Mouse (Mus musculus): Measurements from ENCODE around the gene Dab1. TPM values are rescaled to one million over a fixed set of nuclear protein-coding genes. Genes with fewer than 3 reads are reported as not detected.

Gene Dab1
- total RNA-seq, 2 experiments from 2014 or later, result 0.49 to 0.86 TPM

DNA sequence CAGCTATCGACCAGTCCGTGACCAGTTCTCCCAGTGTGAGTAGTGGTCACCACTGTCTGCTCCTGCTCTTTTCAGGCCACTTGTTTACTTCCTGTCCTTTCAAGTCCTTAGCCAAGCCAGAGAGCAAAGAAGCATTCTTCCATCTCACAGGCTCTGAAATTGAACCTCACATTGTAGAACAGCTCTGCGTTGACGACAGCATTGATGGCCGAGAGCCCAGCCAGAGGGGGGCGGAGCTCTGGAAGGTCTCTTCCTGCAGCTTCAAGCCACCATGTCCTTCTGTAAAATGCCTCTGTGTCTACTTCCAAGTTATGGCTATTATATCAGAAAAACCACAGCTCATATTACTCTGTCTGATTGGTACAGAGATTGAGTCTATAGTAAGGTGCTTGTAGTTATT is 1127.3 kb downstream of the Dab1 start:
- peak; percentile 15 to 17 for DNase-seq

DNA sequence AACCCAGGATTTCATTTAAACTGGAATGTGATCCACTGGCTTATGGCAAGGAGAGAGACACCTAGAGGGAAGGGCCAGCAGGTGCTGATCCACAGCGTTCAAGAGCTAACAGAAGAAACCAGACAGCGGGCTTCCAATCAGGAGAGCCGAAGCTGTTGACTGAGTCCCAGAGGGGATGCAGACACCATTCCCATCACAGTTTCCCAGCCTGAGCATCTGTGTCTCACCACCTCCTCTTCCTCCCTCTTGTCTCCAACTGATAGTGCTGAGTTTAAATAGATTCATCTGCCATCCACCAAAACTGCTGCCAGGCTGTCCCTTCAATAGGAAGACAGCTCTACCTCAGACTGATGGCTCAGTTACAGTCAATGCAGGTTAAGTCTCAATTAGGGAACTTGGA is 1134.9 kb downstream of the Dab1 start:
- DNase-seq, result no peak

DNA sequence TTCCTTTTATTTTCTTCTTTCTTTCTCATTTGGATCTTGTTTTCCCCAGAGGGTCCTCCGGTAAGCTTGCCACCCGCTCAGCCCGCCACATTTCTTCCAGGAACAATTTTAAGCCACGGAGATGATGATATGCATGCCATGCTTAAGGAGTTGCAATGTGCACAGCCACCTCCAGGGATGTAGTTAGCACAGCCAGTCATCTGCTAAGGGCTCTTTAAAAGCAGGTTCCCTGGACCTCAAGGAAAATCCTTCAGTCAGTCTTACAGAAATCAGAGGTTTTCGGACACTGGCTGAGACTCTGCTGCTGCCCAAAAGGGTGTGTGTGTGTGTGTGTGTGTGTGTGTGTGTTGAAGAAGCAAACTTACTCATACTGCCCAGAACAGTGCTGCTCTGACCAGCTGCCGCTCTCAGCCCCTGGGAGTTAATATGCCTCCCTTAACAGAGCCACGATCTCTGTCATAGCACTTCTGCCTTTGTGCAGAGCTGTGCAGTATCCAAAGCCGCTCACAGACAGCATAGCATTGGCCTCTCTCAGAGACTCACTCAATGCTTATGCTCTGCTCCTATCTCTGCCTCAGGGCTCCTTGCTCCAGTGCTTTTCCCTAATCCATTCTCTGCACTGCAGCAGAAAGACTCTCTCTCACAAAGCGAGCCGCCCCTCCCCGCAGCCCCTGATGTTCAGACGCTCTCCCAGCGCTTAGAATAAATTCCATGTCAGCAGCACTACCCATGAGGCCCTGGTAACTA is 1141.9 kb downstream of the Dab1 start:
- DNase-seq, result no peak

DNA sequence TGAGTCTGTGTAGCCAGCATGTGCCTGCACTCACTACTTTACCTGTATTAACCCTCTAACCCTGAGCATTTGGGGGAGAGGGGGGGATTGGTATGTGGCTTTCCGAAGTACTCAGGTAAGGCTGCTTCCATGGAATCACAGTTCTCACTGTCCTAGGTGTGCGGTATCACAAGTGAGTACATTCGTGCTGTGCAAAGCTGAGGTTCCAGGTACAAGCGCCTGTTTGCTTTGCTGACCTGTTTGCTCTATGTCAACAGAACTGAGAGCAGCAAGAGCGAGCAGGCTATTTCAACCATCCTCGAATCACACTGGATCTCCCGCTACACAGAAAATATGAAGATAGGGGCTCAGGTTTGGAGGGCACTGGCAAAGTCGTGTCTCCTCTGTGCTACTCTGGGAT is 1146.9 kb downstream of the Dab1 start, which contains the start of gene C8b:
C8b (plus strand) TSS at position 253 of the 400 bp plus-strand sequence.
- no peak for DNase-seq

DNA sequence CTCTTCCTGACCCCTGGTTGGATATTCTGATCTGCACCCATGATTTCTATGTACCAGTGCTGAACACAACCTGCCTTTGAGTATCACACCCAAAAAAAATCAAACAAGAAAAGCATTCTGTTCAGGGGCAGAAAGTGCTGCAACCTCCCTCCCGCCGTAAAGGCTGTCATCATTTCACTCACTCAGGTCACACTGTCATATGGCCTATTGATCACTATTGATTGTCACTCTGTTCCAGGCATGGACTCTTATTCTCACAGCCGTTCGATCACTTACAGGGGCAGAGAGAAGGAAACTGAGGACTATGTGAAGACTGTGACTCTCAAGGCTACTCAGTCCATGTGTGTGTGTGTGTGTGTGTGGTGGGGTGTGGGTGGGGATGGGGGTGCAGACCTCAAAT is 1149.0 kb downstream of the Dab1 start:
- no peak for DNase-seq

DNA sequence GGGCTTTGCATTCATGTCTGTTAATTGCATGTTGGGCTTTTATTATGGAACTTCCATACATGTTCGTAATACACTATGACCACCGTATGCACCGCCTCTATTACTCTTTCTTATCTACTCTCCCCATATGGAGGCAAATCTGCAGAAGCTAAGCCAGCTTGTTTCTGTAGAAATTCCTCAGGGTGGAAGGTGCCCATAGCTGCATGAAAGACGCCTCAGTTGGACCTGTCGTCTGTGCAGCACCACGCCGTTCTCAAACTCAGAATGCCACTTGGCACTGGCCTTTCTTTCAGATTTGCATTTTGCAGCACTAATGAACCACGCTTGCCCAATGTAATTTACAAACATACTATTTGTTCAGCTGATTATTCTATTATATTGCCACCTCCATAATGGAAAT is 1150.4 kb downstream of the Dab1 start:
- DNase-seq, result no peak

DNA sequence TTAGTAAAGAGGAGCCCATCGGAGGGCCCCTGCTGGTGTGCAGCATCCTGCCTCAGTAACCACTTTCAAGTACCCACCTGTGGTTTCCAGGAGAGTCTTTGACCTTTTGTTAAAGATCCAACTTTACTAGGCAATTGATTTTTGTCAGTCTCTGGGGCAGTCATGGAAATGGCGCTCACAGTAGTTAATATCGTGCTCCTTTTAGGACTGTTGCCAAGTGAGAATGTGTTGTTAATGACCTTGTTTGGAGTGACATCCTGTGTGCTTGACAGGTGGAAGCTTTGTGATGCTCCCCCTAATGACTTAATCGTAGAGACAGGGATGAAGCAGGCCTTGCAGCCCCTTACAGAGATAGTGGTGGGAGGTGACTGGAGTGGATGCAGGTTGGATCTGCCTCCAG is 1151.2 kb downstream of the Dab1 start:
- DNase-seq, result no peak

DNA sequence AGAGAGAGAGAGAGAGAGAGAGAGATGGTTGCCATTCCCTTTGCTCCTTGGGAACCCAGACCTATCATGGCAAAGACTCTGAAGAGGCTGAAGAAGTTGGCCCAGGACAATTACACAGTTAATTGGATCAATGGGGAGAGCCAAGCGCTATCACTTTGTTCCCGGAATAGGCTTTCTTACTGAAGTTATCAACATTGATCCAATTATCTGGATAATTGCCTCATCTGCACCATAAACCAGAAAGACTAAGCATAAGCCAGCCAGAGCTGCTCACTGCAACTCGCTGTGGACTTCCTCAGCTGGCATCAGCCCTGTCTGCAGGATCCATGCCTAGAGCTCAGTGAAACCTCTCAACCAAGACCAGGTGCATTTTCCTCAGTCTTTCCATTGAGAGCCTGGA is 1156.4 kb downstream of the Dab1 start:
- no peak for DNase-seq

DNA sequence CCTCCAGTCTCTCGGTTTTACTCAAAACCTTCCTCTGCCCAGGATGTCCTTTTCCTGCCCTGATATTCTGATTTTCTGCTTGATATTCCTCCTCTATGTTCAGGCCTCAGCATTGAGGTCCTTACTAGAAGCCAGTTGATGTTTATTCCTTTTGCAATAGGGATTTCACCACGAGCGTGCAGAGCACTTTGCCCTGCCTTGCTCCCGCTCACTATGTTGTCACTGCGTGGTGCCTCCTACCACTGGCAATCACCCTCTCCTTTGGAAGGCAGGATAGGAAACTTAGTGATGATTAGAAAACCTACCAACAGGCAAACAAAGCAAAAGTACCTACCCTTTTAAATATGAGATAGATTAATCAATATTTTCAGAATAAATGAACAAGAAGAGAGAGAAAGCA is 1160.3 kb downstream of the Dab1 start:
- no peak for DNase-seq

DNA sequence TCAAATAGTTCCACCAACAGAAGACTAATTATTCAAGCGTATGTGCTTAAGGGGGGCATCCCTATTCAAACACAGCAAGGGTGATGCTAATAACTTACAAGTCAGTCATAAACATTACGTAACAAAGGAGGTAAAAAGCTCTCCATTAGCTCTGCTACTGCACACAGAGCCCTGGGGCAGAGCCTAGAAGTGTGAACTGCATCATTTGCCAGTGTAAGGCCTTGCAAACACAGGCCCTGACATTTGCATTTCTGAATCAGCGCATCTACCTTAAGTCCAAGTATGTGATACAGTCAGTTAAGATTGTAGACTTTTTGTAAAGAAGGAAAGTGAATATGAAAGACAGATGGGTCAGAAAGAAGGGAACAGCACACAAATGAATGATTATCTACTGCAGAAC is 1162.3 kb downstream of the Dab1 start:
- no peak for DNase-seq

DNA sequence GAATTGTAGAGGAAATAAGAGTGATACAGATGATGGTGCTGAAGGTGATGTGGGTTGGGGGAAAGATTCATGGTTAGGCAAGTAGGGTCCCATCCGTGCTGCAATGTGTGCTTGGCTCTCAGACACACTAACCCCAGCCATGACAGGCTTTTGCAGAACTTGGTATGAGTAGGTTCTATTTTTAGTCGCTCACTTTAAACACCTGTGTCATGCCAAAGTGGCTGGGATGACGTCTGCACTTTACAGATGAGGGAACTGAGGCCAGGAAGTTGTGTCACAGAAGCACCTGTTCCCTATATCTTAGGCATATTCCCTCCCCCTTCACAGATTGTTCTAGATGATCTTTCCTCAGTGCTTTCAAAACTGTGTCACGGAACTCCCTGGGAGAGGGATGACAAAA is 1163.2 kb downstream of the Dab1 start:
- DNase-seq, result no peak

DNA sequence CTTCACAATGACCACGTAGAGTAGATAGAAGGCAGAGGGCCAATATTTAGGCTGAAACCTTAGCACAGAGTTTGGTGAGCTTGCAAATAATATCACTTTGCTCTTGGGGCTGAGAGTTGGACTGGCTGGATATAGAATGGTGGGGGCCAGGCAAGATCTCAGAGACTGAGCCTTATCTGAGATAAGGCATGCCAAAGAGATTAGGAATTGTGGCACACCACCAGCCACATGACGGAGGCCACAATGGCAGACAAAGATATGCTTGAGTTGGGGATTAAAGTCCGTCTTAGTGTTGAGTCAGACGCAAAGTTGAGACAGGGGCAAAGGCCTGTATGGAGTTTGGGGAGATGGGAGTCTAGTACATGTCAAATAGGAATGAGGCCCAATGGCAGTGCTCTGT is 1173.0 kb downstream of the Dab1 start:
- no peak for DNase-seq

All from adrenal gland, postnatal 36 days (tissue).